Mouse (Mus musculus): ENCODE results near the gene 1700028P14Rik.

DNA sequence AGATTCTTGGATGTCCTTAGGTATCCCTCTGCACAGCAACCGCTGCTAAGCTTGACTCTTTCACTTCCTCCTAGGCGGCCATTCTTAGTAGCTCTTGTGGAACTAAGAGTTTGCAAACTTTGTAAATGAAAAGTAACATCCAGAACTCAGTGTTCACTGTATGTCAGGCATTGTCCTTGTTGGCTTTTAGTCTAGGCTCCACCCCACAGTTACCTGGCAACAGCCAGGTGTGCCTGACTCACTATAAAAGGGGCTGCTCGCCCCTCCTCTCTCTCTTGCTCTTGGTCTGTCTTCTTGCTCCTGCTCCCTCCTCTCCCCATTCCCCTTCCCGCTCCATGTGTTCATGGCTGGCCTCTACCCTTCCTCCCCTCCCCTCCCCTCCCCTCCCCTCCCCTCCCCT lies 46.5 kb upstream of the 1700028P14Rik start:
- no peak for TF ChIP-seq CTCF (IDR thresholded peaks at IDR 0.05; ENCODE audit: extremely low read depth, insufficient read depth, insufficient read length, insufficient replicate concordance)
- no peak for TF ChIP-seq POLR2A (IDR thresholded peaks at IDR 0.05; ENCODE audit: low read depth, low read length)

Measured in spleen, adult 2 months (tissue).